Mouse (Mus musculus) forebrain, embryonic 10.5 days (tissue): ENCODE measurements around the gene Ruvbl1. TPM values are rescaled to one million over a fixed set of nuclear protein-coding genes. Genes with fewer than 3 reads are reported as not detected.

Experiments used
- DNase-seq: peaks from one replicate; pipeline ENCODE4 v3.0.0-alpha.2; 2017; ENCODE audit warnings: low spot score; ENCODE audit errors: extremely low spot score
- H3K27ac ChIP-seq: fragments of 300-500 bp; sonication (generic); 2 replicates; pipeline ENCODE4 v1.5.1; 2016; ENCODE audit warnings: mild to moderate bottlenecking
- H3K27me3 ChIP-seq: fragments of 300-500 bp; sonication (generic); 2 replicates; pipeline ENCODE4 v1.6.1; 2016; ENCODE audit warnings: mild to moderate bottlenecking; ENCODE audit not compliant: poor library complexity, severe bottlenecking
- H3K36me3 ChIP-seq: fragments of 300-500 bp; sonication (generic); replicated peaks from 2 replicates; pipeline ENCODE4 v1.6.1; 2016; ENCODE audit warnings: mild to moderate bottlenecking, moderate library complexity
- H3K4me1 ChIP-seq: fragments of 300-500 bp; sonication (generic); 2 replicates; pipeline ENCODE4 v1.6.1; 2016
- H3K4me3 ChIP-seq: fragments of 300-500 bp; sonication (generic); 2 replicates; pipeline ENCODE4 v1.5.1; 2016; ENCODE audit warnings: mild to moderate bottlenecking, moderate library complexity
- H3K9me3 ChIP-seq: fragments of 300-500 bp; sonication (generic); 2 replicates; pipeline ENCODE4 v1.6.1; 2016; ENCODE audit warnings: mild to moderate bottlenecking, moderate library complexity
- WGBS: fragments of 180-500 bp; shearing (Covaris S2); methylation state at CpG from one replicate; pipeline ENCODE4 v1.1.7; 2016; 5-methylcytosine and 5-hydroxymethylcytosine counted together
- polyA plus RNA-seq: library from polyadenylated mRNA; unstranded; fragments of >200 nt; fragmentation: Nextera tagmentation; extraction: Ambion mirVana; gene quantifications from 2 replicates; pipeline ENCODE4 v1.2.1, GENCODE M21; 2016

Ruvbl1 gene
- polyA plus RNA-seq, 1 experiment from 2014 or later = 221 TPM

GRCm38 (mm10) chr6:88502030-88502970, 37.1 kb downstream of the Ruvbl1 start:
- no peak for DNase-seq
- H3K4me1 ChIP-seq = peaks cover 13% of the 10 kb centered on the region
- peaks cover 71% of the 10 kb centered on the region for H3K36me3 ChIP-seq
- no peak overlapping the region for H3K4me3 ChIP-seq
- H3K27ac ChIP-seq = no peak overlapping the region
- H3K9me3 ChIP-seq = no peaks in the 10 kb centered on the region
- peaks cover 15% of the 10 kb centered on the region for H3K27me3 ChIP-seq
- 85% methylated on average over 13 of the region's 13 CpGs for WGBS

- DNase-seq = no peak
- 95% methylated on average over 4 of the region's 4 CpGs for WGBS
- peaks cover 71% of the 10 kb centered on the region for H3K36me3 ChIP-seq
- H3K27ac ChIP-seq = no peak overlapping the region
- H3K9me3 ChIP-seq = no peaks in the 10 kb centered on the region
- H3K27me3 ChIP-seq = peaks cover 15% of the 10 kb centered on the region
- H3K4me1 ChIP-seq = peaks cover 13% of the 10 kb centered on the region
- no peak overlapping the region for H3K4me3 ChIP-seq
Measured at GRCm38 (mm10) chr6:88503044-88503443, 37.8 kb downstream of the Ruvbl1 start.

GRCm38 (mm10) chr6:88513984-88514383, 48.8 kb downstream of the Ruvbl1 start:
- H3K27me3 ChIP-seq = no peaks in the 10 kb centered on the region
- 92% methylated on average over 8 of the region's 8 CpGs for WGBS
- H3K9me3 ChIP-seq = peaks cover 4% of the 10 kb centered on the region; the same call in 1 of the 2 replicates
- H3K4me3 ChIP-seq = no peak overlapping the region
- H3K36me3 ChIP-seq = peaks cover 79% of the 10 kb centered on the region
- no peak for DNase-seq
- no peak overlapping the region for H3K27ac ChIP-seq
- peaks cover 16% of the 10 kb centered on the region for H3K4me1 ChIP-seq

GRCm38 (mm10) chr6:88514546-88514945, 49.3 kb downstream of the Ruvbl1 start:
- Histone ChIP-seq H3K36me3 (peaks cover 73% of the 10 kb centered on the region), H3K9me3 (peaks cover 3% of the 10 kb centered on the region; the same call in 1 of the 2 replicates), H3K4me3 (no peak overlapping the region), H3K27ac (no peak overlapping the region), H3K27me3 (no peaks in the 10 kb centered on the region), H3K4me1 (peaks cover 21% of the 10 kb centered on the region)
- WGBS = 97% methylated on average over 4 of the region's 4 CpGs
- no peak for DNase-seq

- no peak for DNase-seq
- peaks cover 59% of the 10 kb centered on the region for H3K36me3 ChIP-seq
- H3K9me3 ChIP-seq = no peaks in the 10 kb centered on the region
- no peak overlapping the region for H3K4me3 ChIP-seq
- no peaks in the 10 kb centered on the region for H3K27me3 ChIP-seq
- WGBS = 91% methylated on average over 8 of the region's 8 CpGs
- H3K4me1 ChIP-seq = peaks cover 26% of the 10 kb centered on the region
- no peak overlapping the region for H3K27ac ChIP-seq
Measured at GRCm38 (mm10) chr6:88515971-88516370, 50.8 kb downstream of the Ruvbl1 start.

- peaks cover 52% of the 10 kb centered on the region for H3K36me3 ChIP-seq
Measured at GRCm38 (mm10) chr6:88516667-88517066, 51.5 kb downstream of the Ruvbl1 start.

GRCm38 (mm10) chr6:88517701-88518403, 52.6 kb downstream of the Ruvbl1 start:
- peaks cover 40% of the 10 kb centered on the region for H3K36me3 ChIP-seq
- DNase-seq = no peak
- H3K27me3 ChIP-seq = no peaks in the 10 kb centered on the region
- H3K4me3 ChIP-seq = peak overlapping the region; percentile 95
- H3K4me1 ChIP-seq = peaks cover 26% of the 10 kb centered on the region
- H3K9me3 ChIP-seq = no peaks in the 10 kb centered on the region
- WGBS = 19% methylated on average over 18 of the region's 18 CpGs
- H3K27ac ChIP-seq = peak overlapping the region; percentile 93

More at GRCm38 (mm10) chr6:88516667-88517066, 51.5 kb downstream of the Ruvbl1 start:
- H3K27ac ChIP-seq = no peak overlapping the region
- H3K4me3 ChIP-seq = peak overlapping the region; percentile 95; the same call in 1 of the 2 replicates
- no peak for DNase-seq
- H3K27me3 ChIP-seq = no peaks in the 10 kb centered on the region
- H3K4me1 ChIP-seq = peaks cover 26% of the 10 kb centered on the region
- no peaks in the 10 kb centered on the region for H3K9me3 ChIP-seq
- WGBS = 79% methylated on average over 5 of the region's 5 CpGs

GRCm38 (mm10) chr6:88518404-88519263, 53.4 kb downstream of the Ruvbl1 start, which contains the start of gene Sec61a1:
Gene Sec61a1, minus strand, starts transcription at chr6:88518905.
- Histone ChIP-seq H3K27me3 (no peaks in the 10 kb centered on the region), H3K36me3 (peaks cover 34% of the 10 kb centered on the region), H3K4me3 (peak within 1 kb of the TSS; percentile 95), H3K9me3 (no peaks in the 10 kb centered on the region), H3K27ac (peak within 1 kb of the TSS; percentile 93), H3K4me1 (peaks cover 26% of the 10 kb centered on the region)
- WGBS = under 1% methylated on average over 80 of the region's 80 CpGs
- DNase-seq = peak; percentile 96

- Histone ChIP-seq H3K9me3 (no peaks in the 10 kb centered on the region), H3K27me3 (no peaks in the 10 kb centered on the region), H3K27ac (no peak overlapping the region), H3K4me1 (peaks cover 23% of the 10 kb centered on the region), H3K36me3 (peaks cover 3% of the 10 kb centered on the region), H3K4me3 (no peak overlapping the region)
- 86% methylated on average over 7 of the region's 7 CpGs for WGBS
- no peak for DNase-seq
Measured at GRCm38 (mm10) chr6:88521821-88522220, 56.6 kb downstream of the Ruvbl1 start.

- DNase-seq = no peak
- no peaks in the 10 kb centered on the region for H3K27me3 ChIP-seq
- H3K36me3 ChIP-seq = no peaks in the 10 kb centered on the region
- no peak overlapping the region for H3K4me3 ChIP-seq
- no peak overlapping the region for H3K27ac ChIP-seq
- 71% methylated on average over 3 of the region's 3 CpGs for WGBS
- peaks cover 15% of the 10 kb centered on the region for H3K4me1 ChIP-seq
- no peaks in the 10 kb centered on the region for H3K9me3 ChIP-seq
Measured at GRCm38 (mm10) chr6:88522606-88523005, 57.4 kb downstream of the Ruvbl1 start.

- H3K27me3 ChIP-seq = no peaks in the 10 kb centered on the region
- no peaks in the 10 kb centered on the region for H3K36me3 ChIP-seq
- no peak overlapping the region for H3K27ac ChIP-seq
- 75% methylated on average over 3 of the region's 3 CpGs for WGBS
- H3K9me3 ChIP-seq = no peaks in the 10 kb centered on the region
- peaks cover 11% of the 10 kb centered on the region for H3K4me1 ChIP-seq
- H3K4me3 ChIP-seq = no peak overlapping the region
- DNase-seq = no peak
Measured at GRCm38 (mm10) chr6:88523043-88523442, 57.8 kb downstream of the Ruvbl1 start.

GRCm38 (mm10) chr6:88523451-88523850, 58.2 kb downstream of the Ruvbl1 start:
- H3K27ac ChIP-seq = no peak overlapping the region
- H3K4me3 ChIP-seq = no peak overlapping the region
- H3K4me1 ChIP-seq = peaks cover 11% of the 10 kb centered on the region
- H3K36me3 ChIP-seq = no peaks in the 10 kb centered on the region
- no peak for DNase-seq
- H3K27me3 ChIP-seq = no peaks in the 10 kb centered on the region
- WGBS = 90% methylated on average over 3 of the region's 3 CpGs
- H3K9me3 ChIP-seq = no peaks in the 10 kb centered on the region
